Mouse (Mus musculus) liver, embryonic 11.5 days (tissue): ENCODE measurements at regions not wholly inside any gene's neighbourhood (a gene's known extent, or its start where the extent isn't known, plus 50 kb on each side); places are given as distances from the start of the nearest gene placed in this dataset.

Source experiments
- ATAC-seq: fragments of 200-750 bp; cut with Nextera tagmentation; replicated peaks from 2 replicates; pipeline ENCODE4 v1.8.0; 2017; ENCODE audit warnings: moderate number of reproducible peaks, mild to moderate bottlenecking, moderate TSS enrichment, moderate library complexity; ENCODE audit not compliant: low FRiP score
- DNase-seq: peaks from one replicate; pipeline ENCODE4 v3.0.0-alpha.2; 2017; ENCODE audit warnings: low spot score
- H3K27ac ChIP-seq: fragments of 300-500 bp; sonication (generic); 2 replicates; pipeline ENCODE4 v1.5.1; 2014; ENCODE audit warnings: mild to moderate bottlenecking, low read depth, low read length, control low read depth
- H3K27me3 ChIP-seq: fragments of 300-500 bp; sonication (generic); replicated peaks from 2 replicates; pipeline ENCODE4 v1.6.1; 2014; ENCODE audit warnings: low read length, mixed read lengths; ENCODE audit not compliant: control insufficient read depth, insufficient read depth
- H3K36me3 ChIP-seq: fragments of 300-500 bp; sonication (generic); 2 replicates; pipeline ENCODE4 v1.6.1; 2014; ENCODE audit warnings: mild to moderate bottlenecking, low read length, moderate library complexity, mixed read lengths; ENCODE audit not compliant: control insufficient read depth, insufficient read depth
- H3K4me1 ChIP-seq: fragments of 300-500 bp; sonication (generic); replicated peaks from 2 replicates; pipeline ENCODE4 v1.6.1; 2014; ENCODE audit warnings: low read length, mixed read lengths; ENCODE audit not compliant: control insufficient read depth, insufficient read depth
- H3K4me2 ChIP-seq: fragments of 300-500 bp; sonication (generic); 2 replicates; pipeline ENCODE4 v1.6.1; 2014; ENCODE audit warnings: mild to moderate bottlenecking, control low read depth, moderate library complexity
- H3K4me3 ChIP-seq: fragments of 300-500 bp; sonication (generic); 2 replicates; pipeline ENCODE4 v1.5.1; 2014; ENCODE audit warnings: low read depth, low read length, control low read depth
- H3K9ac ChIP-seq: fragments of 300-500 bp; sonication (generic); 2 replicates; pipeline ENCODE4 v1.6.1; 2014; ENCODE audit warnings: low read depth, low read length, control low read depth
- H3K9me3 ChIP-seq: fragments of 300-500 bp; sonication (generic); 2 replicates; pipeline ENCODE4 v1.6.1; 2016; ENCODE audit warnings: low read length, inconsistent platforms, mixed read lengths; ENCODE audit not compliant: control insufficient read depth
- WGBS: fragments of 180-500 bp; shearing (Covaris S2); extraction: QIAGEN DNeasy Blood & Tissue Kit; methylation state at CpG from one replicate; pipeline ENCODE4 v1.1.7; 2014; 5-methylcytosine and 5-hydroxymethylcytosine counted together

- no peaks in the 10 kb centered on the region for H3K4me1 ChIP-seq
- H3K9ac ChIP-seq, result no peak overlapping the region
- no peaks in the 10 kb centered on the region for H3K9me3 ChIP-seq
- H3K4me2 ChIP-seq, result no peak overlapping the region
- DNase-seq, result no peak
- H3K36me3 ChIP-seq, result no peaks in the 10 kb centered on the region
- no peaks in the 10 kb centered on the region for H3K27me3 ChIP-seq
- no peak for ATAC-seq
- H3K4me3 ChIP-seq, result no peak overlapping the region
- 67% methylated on average over 2 of the region's 2 CpGs for WGBS
- H3K27ac ChIP-seq, result no peak overlapping the region
These were observed 1395.2 kb upstream of the Zeb2 start for GRCm38 (mm10) chr2:46512237-46513028.

- Histone ChIP-seq H3K4me1 (no peaks in the 10 kb centered on the region), H3K36me3 (no peaks in the 10 kb centered on the region), H3K9ac (no peak overlapping the region), H3K27ac (no peak overlapping the region), H3K4me2 (no peak overlapping the region), H3K27me3 (no peaks in the 10 kb centered on the region), H3K9me3 (no peaks in the 10 kb centered on the region), H3K4me3 (no peak overlapping the region)
- whole genome bisulfite sequencing, result 50% methylated on average over 1 of the region's 1 CpGs
- DNase-seq (no peak), ATAC-seq (no peak)
These were observed 1389.8 kb upstream of the Zeb2 start for GRCm38 (mm10) chr2:46506951-46507350.

GRCm38 (mm10) chr2:46503074-46503473, 1385.9 kb upstream of the Zeb2 start:
- H3K9me3 ChIP-seq, result no peaks in the 10 kb centered on the region
- WGBS, result 77% methylated on average over 2 of the region's 2 CpGs
- ATAC-seq, result no peak
- no peaks in the 10 kb centered on the region for H3K27me3 ChIP-seq
- H3K36me3 ChIP-seq, result no peaks in the 10 kb centered on the region
- H3K4me1 ChIP-seq, result no peaks in the 10 kb centered on the region
- no peak overlapping the region for H3K4me2 ChIP-seq
- DNase-seq, result no peak
- H3K4me3 ChIP-seq, result no peak overlapping the region
- H3K9ac ChIP-seq, result no peak overlapping the region
- no peak overlapping the region for H3K27ac ChIP-seq

- Histone ChIP-seq H3K4me3 (no peak overlapping the region), H3K9ac (no peak overlapping the region), H3K4me2 (no peak overlapping the region), H3K4me1 (no peaks in the 10 kb centered on the region), H3K36me3 (no peaks in the 10 kb centered on the region), H3K27ac (no peak overlapping the region), H3K27me3 (no peaks in the 10 kb centered on the region), H3K9me3 (no peaks in the 10 kb centered on the region)
- DNase-seq (no peak), ATAC-seq (no peak)
- 87% methylated on average over 2 of the region's 2 CpGs for WGBS
These were observed 1375.1 kb upstream of the Zeb2 start for GRCm38 (mm10) chr2:46492299-46492698.

- Histone ChIP-seq H3K4me2 (no peak overlapping the region), H3K4me3 (no peak overlapping the region), H3K27me3 (no peaks in the 10 kb centered on the region), H3K9me3 (no peaks in the 10 kb centered on the region), H3K27ac (no peak overlapping the region), H3K9ac (no peak overlapping the region), H3K4me1 (no peaks in the 10 kb centered on the region), H3K36me3 (no peaks in the 10 kb centered on the region)
- DNase-seq (no peak), ATAC-seq (no peak)
- 80% methylated on average over 2 of the region's 2 CpGs for WGBS
These were observed 1373.9 kb upstream of the Zeb2 start for GRCm38 (mm10) chr2:46491081-46491480.

GRCm38 (mm10) chr2:46468936-46469629, 1351.9 kb upstream of the Zeb2 start:
- H3K4me2 ChIP-seq, result no peak overlapping the region
- no peak overlapping the region for H3K4me3 ChIP-seq
- no peaks in the 10 kb centered on the region for H3K36me3 ChIP-seq
- no peak overlapping the region for H3K9ac ChIP-seq
- H3K27me3 ChIP-seq, result no peaks in the 10 kb centered on the region
- H3K27ac ChIP-seq, result no peak overlapping the region
- ATAC-seq, result no peak
- WGBS, result 76% methylated on average over 5 of the region's 5 CpGs
- H3K9me3 ChIP-seq, result no peaks in the 10 kb centered on the region
- no peak for DNase-seq
- H3K4me1 ChIP-seq, result no peaks in the 10 kb centered on the region

GRCm38 (mm10) chr2:46465389-46465788, 1348.2 kb upstream of the Zeb2 start:
- H3K36me3 ChIP-seq, result no peaks in the 10 kb centered on the region
- H3K27ac ChIP-seq, result no peak overlapping the region
- no peaks in the 10 kb centered on the region for H3K27me3 ChIP-seq
- no peaks in the 10 kb centered on the region for H3K4me1 ChIP-seq
- 59% methylated on average over 4 of the region's 4 CpGs for WGBS
- ATAC-seq, result no peak
- H3K4me3 ChIP-seq, result no peak overlapping the region
- no peak for DNase-seq
- no peaks in the 10 kb centered on the region for H3K9me3 ChIP-seq
- no peak overlapping the region for H3K9ac ChIP-seq
- no peak overlapping the region for H3K4me2 ChIP-seq

GRCm38 (mm10) chr2:46464913-46465312, 1347.7 kb upstream of the Zeb2 start:
- no peaks in the 10 kb centered on the region for H3K36me3 ChIP-seq
- H3K27ac ChIP-seq, result no peak overlapping the region
- ATAC-seq (no peak), DNase-seq (no peak)
- no peaks in the 10 kb centered on the region for H3K27me3 ChIP-seq
- H3K9me3 ChIP-seq, result no peaks in the 10 kb centered on the region
- H3K4me2 ChIP-seq, result no peak overlapping the region
- H3K4me1 ChIP-seq, result no peaks in the 10 kb centered on the region
- WGBS, result 83% methylated on average over 1 of the region's 1 CpGs
- H3K4me3 ChIP-seq, result no peak overlapping the region
- H3K9ac ChIP-seq, result no peak overlapping the region

GRCm38 (mm10) chr2:46462670-46463069, 1345.5 kb upstream of the Zeb2 start:
- Histone ChIP-seq H3K9ac (no peak overlapping the region), H3K9me3 (no peaks in the 10 kb centered on the region), H3K4me3 (no peak overlapping the region), H3K4me2 (no peak overlapping the region), H3K27ac (no peak overlapping the region), H3K27me3 (no peaks in the 10 kb centered on the region), H3K36me3 (no peaks in the 10 kb centered on the region), H3K4me1 (no peaks in the 10 kb centered on the region)
- ATAC-seq (no peak), DNase-seq (no peak)
- WGBS, result 78% methylated on average over 2 of the region's 2 CpGs
